Mouse (Mus musculus) neural tube, postnatal 0 days (tissue): ENCODE data around the gene Depdc7. TPM values are rescaled to one million over a fixed set of nuclear protein-coding genes. Genes with fewer than 3 reads are reported as not detected.

Experiments
- polyA plus RNA-seq: library from polyadenylated mRNA; unstranded; fragments of >200 nt; fragmentation: Nextera tagmentation; extraction: Ambion mirVana; gene quantifications from 2 replicates; pipeline ENCODE4 v1.2.1, GENCODE M21; 2015

The Depdc7 gene
- polyA plus RNA-seq, result 2.5 and 2.8 TPM in 2 replicates

DNA sequence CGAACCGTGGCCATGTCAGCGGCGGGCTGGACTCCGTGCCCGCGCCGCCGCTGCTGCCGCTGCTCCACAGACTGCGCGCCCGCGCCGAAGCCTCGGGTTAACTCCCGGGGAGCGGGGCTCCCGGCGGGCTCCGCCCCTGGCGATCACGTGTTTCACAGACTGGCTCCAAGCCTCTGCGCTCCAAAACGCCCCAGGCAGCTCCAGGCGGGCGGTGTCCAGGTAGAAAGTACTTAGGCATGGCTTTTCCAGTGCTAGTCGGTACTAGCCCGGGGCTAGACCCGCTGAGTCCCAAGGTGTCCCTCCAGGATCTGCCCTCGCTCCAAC lies at the start of gene Depdc7:
Gene Depdc7 (minus strand): TSS at position 138 of the 324 bp plus-strand sequence.

DNA sequence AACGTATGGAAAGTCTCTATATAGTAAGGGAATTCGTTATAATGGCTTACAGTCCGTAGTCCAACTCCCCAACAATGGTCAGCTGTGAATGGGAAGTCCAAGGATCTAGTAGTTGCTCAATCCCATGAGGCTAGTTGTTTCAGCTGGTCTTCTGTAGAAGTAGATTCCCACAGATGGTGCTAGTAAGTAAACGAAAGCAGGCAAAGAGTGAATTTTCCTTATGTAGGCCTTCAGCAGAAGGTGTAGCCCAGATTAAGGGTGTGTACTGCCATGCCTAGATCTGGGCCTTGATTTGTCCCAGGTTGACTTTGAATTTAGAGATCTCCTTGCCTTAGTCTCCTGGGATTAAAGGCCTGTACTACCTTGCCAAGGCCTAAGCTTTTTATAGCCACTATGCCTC lies 26.4 kb downstream of the Depdc7 start, which contains the start of gene Pin1rt1:
Gene Pin1rt1 (minus strand): TSS at position 101 of the 400 bp plus-strand sequence.

DNA sequence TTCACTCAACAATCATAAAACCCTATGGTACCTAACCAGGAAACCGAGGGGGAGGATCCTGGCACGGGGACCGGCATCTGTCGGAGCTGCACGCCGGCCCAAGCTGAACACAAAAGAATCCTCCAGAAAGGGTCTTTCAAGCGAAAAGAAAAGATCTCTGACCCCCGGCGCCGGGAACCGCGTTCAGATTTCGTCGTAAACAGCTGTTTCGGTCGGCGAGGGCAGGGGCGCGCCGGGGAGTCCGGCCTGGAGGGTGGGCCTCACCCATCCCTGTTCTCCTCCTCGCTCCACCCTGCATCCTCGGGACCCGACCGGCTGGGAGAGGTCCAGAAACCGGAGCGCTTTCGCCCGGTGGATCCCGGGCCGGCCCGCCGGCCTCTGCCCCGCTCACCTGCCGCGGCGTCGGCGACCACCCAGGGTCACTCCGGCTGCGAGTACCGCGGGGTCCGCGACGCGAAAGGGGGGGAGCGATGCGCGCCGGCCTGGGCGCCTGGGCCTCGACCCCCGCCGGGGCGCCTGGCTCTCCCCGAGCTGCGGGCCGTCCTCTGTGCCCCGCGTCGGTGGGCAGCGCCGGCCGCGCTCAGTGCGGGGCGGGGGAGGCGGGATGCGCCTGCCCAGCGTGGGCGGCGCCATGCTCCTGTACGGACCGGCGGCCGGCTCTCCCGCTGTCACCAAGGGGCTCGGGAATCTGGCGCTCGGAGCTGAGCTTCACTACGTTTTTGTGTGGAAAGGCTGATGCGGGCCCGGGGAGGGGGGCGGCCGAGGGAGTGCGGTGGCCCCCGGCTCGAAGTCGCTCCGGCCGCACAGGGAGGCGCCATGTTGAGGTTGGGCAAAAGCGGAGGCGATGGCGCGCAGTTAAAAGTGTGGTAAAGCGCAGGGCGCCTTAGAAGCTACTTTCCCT lies 30.8 kb downstream of the Depdc7 start, which contains the start of gene Tcp11l1:
Gene Tcp11l1 (minus strand): TSS at position 585 of the 901 bp plus-strand sequence.

Other genes with a start within 250 kb of the Depdc7 start
- gene Hipk3, start 248.4 kb downstream of the Depdc7 start, polyA plus RNA-seq, result 7.8 and 8.3 TPM in 2 replicates
- 58.7 and 59.4 TPM in 2 replicates for gene Cstf3, start 152.4 kb downstream of the Depdc7 start, polyA plus RNA-seq
- gene Tcp11l1, start 30.7 kb downstream of the Depdc7 start, polyA plus RNA-seq, result 60.2 and 65.9 TPM in 2 replicates
- not detected in 2 replicates for gene Pin1rt1, start 26.5 kb downstream of the Depdc7 start, polyA plus RNA-seq
- 3.3 and 3.9 TPM in 2 replicates for gene Qser1, start 73.9 kb upstream of the Depdc7 start, polyA plus RNA-seq
- 1.6 and 2.0 TPM in 2 replicates for gene Prrg4, start 107.0 kb upstream of the Depdc7 start, polyA plus RNA-seq
- gene Ccdc73, start 124.9 kb upstream of the Depdc7 start, polyA plus RNA-seq, result 5.5 and 7.4 TPM in 2 replicates